ENCODE assay signal across 23 mouse cellular contexts in genomic region chr4:149975730-149976254, GRCm38 (mm10). TPM values are rescaled to one million over a fixed set of nuclear protein-coding genes. Genes with fewer than 3 reads are reported as not detected.
DNase-seq lines count a peak whose midpoint lies in the region; ATAC-seq lines count a peak whose summit lies in the region.
"Had no signal": no experiment of that assay in that cellular context is flagged by ENCODE, and none has a peak within 500 bp of the region (broad histone marks: within the 10 kb centered on the region; RNA-seq: fewer than 3 reads in every experiment).

No protein-coding gene starts in this region.

- no peaks in the 10 kb centered on the region for H3K36me3 ChIP-seq in midbrain, embryonic 14.5 days (ENCODE audit: control insufficient read depth, insufficient read depth, low read length)
- no peaks in the 10 kb centered on the region for H3K36me3 ChIP-seq in midbrain, embryonic 13.5 days
- H3K36me3 ChIP-seq: forebrain, embryonic 12.5 days; hindbrain, embryonic 10.5 days had no signal

- H3K27ac ChIP-seq in midbrain, embryonic 14.5 days (replicated peaks; ENCODE audit: low read depth, low read length) = no peak overlapping the region
- H3K27ac ChIP-seq in midbrain, embryonic 13.5 days = no peak overlapping the region
- H3K27ac ChIP-seq: embryonic facial prominence, embryonic 13.5 days; forebrain, embryonic 12.5 days; hindbrain, embryonic 10.5 days; hindbrain, postnatal 0 days; layer of hippocampus, adult 2 months; liver, embryonic 13.5 days; lung, embryonic 15.5 days had no signal

- H3K27me3 ChIP-seq in midbrain, embryonic 14.5 days (ENCODE audit: control insufficient read depth, insufficient read depth, low read length) = no peaks in the 10 kb centered on the region
- peaks cover 5% of the 10 kb centered on the region; the same call in 1 of the 2 replicates for H3K27me3 ChIP-seq in midbrain, embryonic 13.5 days
- H3K27me3 ChIP-seq: embryonic facial prominence, embryonic 13.5 days; liver, embryonic 13.5 days; lung, embryonic 15.5 days had no signal

- no peak overlapping the region for H3K9ac ChIP-seq in midbrain, embryonic 14.5 days (replicated peaks; ENCODE audit: low read length)
- H3K9ac ChIP-seq in midbrain, embryonic 13.5 days (replicated peaks) = no peak overlapping the region
- H3K9ac ChIP-seq: embryonic facial prominence, embryonic 13.5 days; forebrain, embryonic 12.5 days; liver, embryonic 13.5 days; lung, embryonic 15.5 days had no signal

- no peaks in the 10 kb centered on the region for H3K9me3 ChIP-seq in midbrain, embryonic 14.5 days (ENCODE audit: control insufficient read depth, low read length)
- no peaks in the 10 kb centered on the region for H3K9me3 ChIP-seq in midbrain, embryonic 13.5 days
- H3K9me3 ChIP-seq: embryonic facial prominence, embryonic 13.5 days; forebrain, embryonic 12.5 days; hindbrain, embryonic 10.5 days; liver, embryonic 13.5 days; lung, embryonic 15.5 days had no signal

- 70% methylated on average over 5 of the region's 5 CpGs for WGBS in midbrain, embryonic 14.5 days
- 73% methylated on average over 5 of the region's 5 CpGs for WGBS in midbrain, embryonic 13.5 days

- DNase-seq in adrenal gland, postnatal 25 days = peak; percentile 60
- DNase-seq in adrenal gland, adult 18-20 months (ENCODE audit: low spot score in 2 of 2) = no peak
- peak; percentile 28 for DNase-seq in midbrain, embryonic 14.5 days
- peak; percentile 44 for DNase-seq in ZHBTc4 (ENCODE audit: low read depth, low spot score)
- no peak for DNase-seq in cerebellum, postnatal 10 days
- no peak for DNase-seq in spleen, adult 12 weeks (ENCODE audit: low spot score)
- DNase-seq: B cell, adult 2 months; cerebellum, adult 18-20 months; cerebellum, postnatal 36 days; embryo, embryonic 11 days; kidney, adult 9 months; kidney, postnatal 14 days; liver, embryonic 13.5 days; lung, postnatal 4 days had no signal

- no peak for ATAC-seq in midbrain, embryonic 14.5 days (ENCODE audit: low FRiP score, low TSS enrichment)
- ATAC-seq in midbrain, embryonic 13.5 days = no peak
- ATAC-seq: hindbrain, postnatal 0 days; intestine, embryonic 16.5 days had no signal

- H3K4me1 ChIP-seq in midbrain, embryonic 14.5 days (ENCODE audit: control insufficient read depth, insufficient read depth, low read length) = 0 out of 2 replicates have a peak, but pooled peaks cover 3% of the 10 kb centered on the region
- H3K4me1 ChIP-seq in midbrain, embryonic 13.5 days (replicated peaks) = peaks cover 16% of the 10 kb centered on the region

- no peak overlapping the region for H3K4me3 ChIP-seq in midbrain, embryonic 14.5 days (replicated peaks; ENCODE audit: low read depth, low read length)
- no peak overlapping the region for H3K4me3 ChIP-seq in midbrain, embryonic 13.5 days (replicated peaks)
- H3K4me3 ChIP-seq: embryonic facial prominence, embryonic 13.5 days; erythroblast, embryonic 14.5 days; forebrain, embryonic 12.5 days; hindbrain, embryonic 10.5 days; layer of hippocampus, adult 2 months; liver, embryonic 13.5 days; lung, embryonic 15.5 days had no signal

- H3K4me2 ChIP-seq in midbrain, embryonic 14.5 days (ENCODE audit: low read length) = no peak overlapping the region
- no peak overlapping the region for H3K4me2 ChIP-seq in midbrain, embryonic 13.5 days (replicated peaks)
- H3K4me2 ChIP-seq: embryonic facial prominence, embryonic 13.5 days; forebrain, embryonic 12.5 days; liver, embryonic 13.5 days; lung, embryonic 15.5 days had no signal

RNA-seq across cellular contexts. Expression of gene Spsb1, which starts 20.9 kb away (rescaled TPM):
- total RNA-seq in adrenal gland, postnatal 25 days (2021) = 23.7 and 25.6 TPM in 2 replicates
- 10 to 100 TPM; 19.5 to 22.1 TPM for total RNA-seq in adrenal gland, adult 18-20 months (2021)
- polyA plus RNA-seq in midbrain, embryonic 14.5 days (2014; fragmentation: Nextera tagmentation; extraction: Ambion mirVana) = 3.3 and 4.2 TPM in 2 replicates
- 4.0 and 4.8 TPM in 2 replicates for polyA plus RNA-seq in midbrain, embryonic 13.5 days (2015; fragmentation: Nextera tagmentation; extraction: Ambion mirVana)
- polyA plus RNA-seq: erythroblast, embryonic 14.5 days had no signal

RNA-seq across cellular contexts. Expression of gene H6pd, which starts 33.0 kb away (rescaled TPM):
- total RNA-seq in adrenal gland, postnatal 25 days (2021) = 127 and 149 TPM in 2 replicates
- 100 to 1,000 TPM; 122 to 137 TPM for total RNA-seq in adrenal gland, adult 18-20 months (2021)
- polyA plus RNA-seq in midbrain, embryonic 14.5 days (2014; fragmentation: Nextera tagmentation; extraction: Ambion mirVana) = 1.5 and 1.7 TPM in 2 replicates
- 1.7 and 1.9 TPM in 2 replicates for polyA plus RNA-seq in midbrain, embryonic 13.5 days (2015; fragmentation: Nextera tagmentation; extraction: Ambion mirVana)

Comparison
In these comparisons a context has a peak if more than half of its experiments do, and no peak if none do; other contexts are left out.
1. DNase-seq: peak in adrenal gland, postnatal 25 days (single experiment), midbrain, embryonic 14.5 days (single experiment) and ZHBTc4 (single experiment); none in adrenal gland, adult 18-20 months (0 of 2), cerebellum, postnatal 10 days (0 of 2) and spleen, adult 12 weeks (single experiment).